Mouse (Mus musculus): ENCODE measurements around the gene Vangl2.

DNA sequence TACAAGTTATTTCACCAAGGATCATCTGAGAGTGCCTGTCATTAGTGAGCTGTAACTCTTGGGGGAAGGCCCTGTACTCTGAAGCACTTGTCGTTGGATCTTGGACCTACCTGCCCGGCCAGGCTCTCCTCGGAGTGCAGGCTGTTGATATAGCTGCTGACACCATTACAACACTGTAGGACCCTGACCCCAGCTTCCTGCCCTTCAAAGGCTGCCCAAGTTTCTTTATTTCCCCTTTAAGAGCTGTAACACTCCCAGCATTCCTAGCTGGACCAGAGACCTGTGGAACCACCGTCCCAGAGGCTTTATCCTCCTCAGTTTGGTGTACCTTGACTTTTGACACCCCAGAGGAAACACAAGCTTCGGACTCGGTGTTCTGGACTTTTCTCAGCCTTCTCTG, 59.0 kb downstream of the Vangl2 start:
- no peak for TF ChIP-seq EP300 (IDR thresholded peaks at IDR 0.05; ENCODE audit: low read depth)
- no peak for TF ChIP-seq CTCF (IDR thresholded peaks at IDR 0.05; ENCODE audit: low read depth)
